Mouse (Mus musculus) hindbrain, embryonic 11.5 days (tissue): Measurements from ENCODE around the gene Rcor2. TPM values are rescaled to one million over a fixed set of nuclear protein-coding genes. Genes with fewer than 3 reads are reported as not detected.

Experiments
- ATAC-seq: fragments of 200-750 bp; cut with Nextera tagmentation; 2 replicates; pipeline ENCODE4 v1.8.0; 2017; ENCODE audit warnings: mild to moderate bottlenecking, moderate TSS enrichment, moderate library complexity; ENCODE audit not compliant: low FRiP score
- DNase-seq: peaks from one replicate; pipeline ENCODE4 v3.0.0-alpha.2; 2015; ENCODE audit warnings: low spot score
- H3K27ac ChIP-seq: fragments of 300-500 bp; sonication (generic); 2 replicates; pipeline ENCODE4 v1.5.1; 2014; ENCODE audit warnings: mild to moderate bottlenecking, low read depth, low read length
- H3K27me3 ChIP-seq: fragments of 300-500 bp; sonication (generic); 2 replicates; pipeline ENCODE4 v1.6.1; 2014; ENCODE audit warnings: mild to moderate bottlenecking, low read length, moderate library complexity, mixed read lengths; ENCODE audit not compliant: control insufficient read depth, insufficient read depth
- H3K36me3 ChIP-seq: fragments of 300-500 bp; sonication (generic); 2 replicates; pipeline ENCODE4 v1.6.1; 2014; ENCODE audit warnings: mild to moderate bottlenecking, low read length, moderate library complexity, mixed read lengths; ENCODE audit not compliant: control insufficient read depth, insufficient read depth
- H3K4me1 ChIP-seq: fragments of 300-500 bp; sonication (generic); replicated peaks from 2 replicates; pipeline ENCODE4 v1.6.1; 2014; ENCODE audit warnings: low read length, mixed read lengths; ENCODE audit not compliant: control insufficient read depth, insufficient read depth
- H3K4me2 ChIP-seq: fragments of 300-500 bp; sonication (generic); replicated peaks from 2 replicates; pipeline ENCODE4 v1.6.1; 2014; ENCODE audit warnings: mild to moderate bottlenecking, low read depth, low read length
- H3K4me3 ChIP-seq: fragments of 300-500 bp; sonication (generic); 2 replicates; pipeline ENCODE4 v1.5.1; 2014; ENCODE audit warnings: low read depth, low read length
- H3K9ac ChIP-seq: fragments of 300-500 bp; sonication (generic); 2 replicates; pipeline ENCODE4 v1.6.1; 2014; ENCODE audit warnings: low read depth, low read length
- H3K9me3 ChIP-seq: fragments of 300-500 bp; sonication (generic); 2 replicates; pipeline ENCODE4 v1.6.1; 2016; ENCODE audit warnings: low read length; ENCODE audit not compliant: control insufficient read depth
- WGBS: fragments of 180-500 bp; shearing (Covaris S2); extraction: QIAGEN DNeasy Blood & Tissue Kit; methylation state at CpG from one replicate; pipeline ENCODE4 v1.1.7; 2014; 5-methylcytosine and 5-hydroxymethylcytosine counted together
- polyA plus RNA-seq: library from polyadenylated mRNA; unstranded; fragments of >200 nt; fragmentation: Nextera tagmentation; extraction: Ambion mirVana; gene quantifications from 2 replicates; pipeline ENCODE4 v1.2.1, GENCODE M21; 2014

Rcor2 gene
- polyA plus RNA-seq, 1 experiment from 2014 or later, result 28.1 TPM

- Histone ChIP-seq H3K9ac (no peak overlapping the region), H3K27me3 (no peaks in the 10 kb centered on the region), H3K4me1 (peaks cover 5% of the 10 kb centered on the region; the same call in 1 of the 2 replicates), H3K36me3 (no peaks in the 10 kb centered on the region), H3K4me3 (no peak overlapping the region), H3K9me3 (no peaks in the 10 kb centered on the region), H3K27ac (no peak overlapping the region), H3K4me2 (no peak overlapping the region)
- no peak for ATAC-seq
- DNase-seq, result no peak
- WGBS, result 88% methylated on average over 2 of the region's 2 CpGs
Observed at GRCm38 (mm10) chr19:7304801-7305200, 37.7 kb downstream of the Rcor2 start.

DNA sequence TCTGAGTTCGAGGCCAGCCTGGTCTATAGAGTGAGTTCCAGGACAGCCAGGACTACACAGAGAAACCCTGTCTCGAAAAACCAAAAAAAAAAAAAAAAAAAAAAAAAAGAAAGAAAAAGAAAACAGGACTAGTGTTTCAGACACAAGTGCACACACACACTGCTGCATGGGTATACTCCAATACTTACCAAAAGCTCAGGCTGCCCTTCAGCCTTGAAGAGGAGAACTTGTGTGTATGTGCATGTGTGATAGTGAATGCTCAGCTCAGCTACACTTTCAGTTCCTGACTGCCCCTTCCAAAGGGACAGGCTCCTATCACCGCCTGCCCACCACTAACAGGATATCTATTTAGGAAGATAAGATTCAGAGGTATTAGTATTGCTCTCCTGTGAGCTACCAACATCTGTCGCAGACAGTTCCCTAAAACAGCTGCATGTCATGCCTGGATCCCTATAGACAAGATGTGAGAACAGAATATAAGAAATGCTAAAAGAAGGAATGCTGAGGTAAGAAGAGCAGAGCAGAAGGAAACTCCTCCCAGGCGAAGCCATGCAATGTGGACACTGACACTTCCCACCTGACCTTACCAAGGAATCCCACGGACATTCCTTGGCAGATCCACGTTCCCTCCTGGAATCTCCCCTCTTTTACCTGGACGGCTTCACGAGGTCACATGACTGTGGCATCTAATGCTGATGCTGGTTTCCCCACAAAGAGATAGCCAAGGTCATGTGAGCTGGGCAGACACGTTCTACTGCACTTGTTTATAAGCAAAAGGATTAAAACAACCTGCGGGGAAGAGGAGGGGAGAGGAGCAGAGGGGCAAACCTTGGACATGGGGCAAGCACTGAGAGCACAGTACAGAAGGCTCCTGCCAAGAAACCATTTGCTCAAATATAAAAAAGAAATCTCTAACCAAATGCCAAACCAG is 38.5 kb downstream of the Rcor2 start:
- ATAC-seq, result no peak
- WGBS, result 87% methylated on average over 10 of the region's 11 CpGs
- no peak overlapping the region for H3K4me2 ChIP-seq

GRCm38 (mm10) chr19:7306968-7307367 is 39.8 kb downstream of the Rcor2 start:
- Histone ChIP-seq H3K4me2 (no peak overlapping the region), H3K9ac (no peak overlapping the region), H3K4me3 (no peak overlapping the region), H3K9me3 (no peaks in the 10 kb centered on the region), H3K27ac (no peak overlapping the region), H3K36me3 (no peaks in the 10 kb centered on the region), H3K27me3 (no peaks in the 10 kb centered on the region), H3K4me1 (peaks cover 11% of the 10 kb centered on the region)
- 65% methylated on average over 3 of the region's 3 CpGs for WGBS
- ATAC-seq, result no peak
- DNase-seq, result no peak

More for the DNA sequence above, 38.5 kb downstream of the Rcor2 start:
- no peak overlapping the region for H3K27ac ChIP-seq
- H3K4me3 ChIP-seq, result no peak overlapping the region
- H3K9ac ChIP-seq, result no peak overlapping the region
- peaks cover 6% of the 10 kb centered on the region for H3K4me1 ChIP-seq
- no peak for DNase-seq
- H3K9me3 ChIP-seq, result no peaks in the 10 kb centered on the region
- no peaks in the 10 kb centered on the region for H3K27me3 ChIP-seq
- no peaks in the 10 kb centered on the region for H3K36me3 ChIP-seq

DNA sequence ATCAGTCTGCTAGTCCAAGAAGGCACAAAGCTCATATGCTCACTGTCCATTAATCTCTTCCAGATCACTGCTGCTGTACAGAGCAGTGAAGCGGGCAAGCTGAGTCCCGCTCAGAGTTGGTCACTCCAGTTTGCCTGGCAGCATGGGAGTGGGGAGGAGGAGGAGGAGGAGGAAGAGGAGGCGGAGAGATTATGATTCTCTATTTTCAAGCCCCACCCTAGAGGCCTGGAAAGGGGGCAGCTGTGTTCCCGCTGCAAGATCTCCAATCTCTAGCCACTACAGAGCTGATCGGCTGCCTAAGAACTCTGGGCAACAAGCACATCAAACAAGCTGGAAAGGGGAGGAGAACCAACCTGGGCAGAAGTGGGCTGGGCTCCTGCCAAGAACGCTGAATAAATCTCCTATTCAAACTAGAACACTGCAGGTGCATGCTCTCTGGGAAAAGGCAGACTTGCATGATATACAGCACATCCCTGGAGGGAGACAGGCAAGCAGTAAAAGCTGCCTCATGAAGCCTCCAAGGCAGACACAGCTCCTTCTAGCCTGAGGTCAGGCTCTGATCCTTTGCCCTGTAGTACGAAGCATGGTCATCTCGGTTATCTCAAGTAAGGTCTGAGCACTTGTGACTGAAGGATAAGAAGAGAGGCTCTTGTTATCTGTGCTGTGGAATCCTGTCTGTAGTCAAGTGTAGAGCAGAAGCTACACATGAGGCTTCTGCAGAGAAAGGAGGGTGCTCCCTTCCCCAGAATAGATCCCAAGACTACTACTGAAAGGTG is 41.1 kb downstream of the Rcor2 start:
- no peak for ATAC-seq
- Histone ChIP-seq H3K36me3 (no peaks in the 10 kb centered on the region), H3K27ac (no peak overlapping the region), H3K4me2 (no peak overlapping the region), H3K27me3 (no peaks in the 10 kb centered on the region), H3K9ac (no peak overlapping the region), H3K4me1 (peaks cover 11% of the 10 kb centered on the region), H3K9me3 (no peaks in the 10 kb centered on the region), H3K4me3 (no peak overlapping the region)
- peak; percentile 18 for DNase-seq
- 55% methylated on average over 8 of the region's 8 CpGs for WGBS

- H3K36me3 ChIP-seq, result no peaks in the 10 kb centered on the region
- no peak for DNase-seq
- ATAC-seq, result no peak
- H3K9me3 ChIP-seq, result no peaks in the 10 kb centered on the region
- H3K9ac ChIP-seq, result no peak overlapping the region
- peaks cover 11% of the 10 kb centered on the region for H3K4me1 ChIP-seq
- WGBS, result 73% methylated on average over 2 of the region's 2 CpGs
- H3K27ac ChIP-seq, result no peak overlapping the region; the same call in 1 of the 2 replicates
- H3K4me3 ChIP-seq, result no peak overlapping the region
- no peaks in the 10 kb centered on the region for H3K27me3 ChIP-seq
- H3K4me2 ChIP-seq, result no peak overlapping the region
Observed at GRCm38 (mm10) chr19:7309738-7310330, 42.7 kb downstream of the Rcor2 start.

GRCm38 (mm10) chr19:7310704-7311103 is 43.6 kb downstream of the Rcor2 start:
- Histone ChIP-seq H3K36me3 (no peaks in the 10 kb centered on the region), H3K27me3 (no peaks in the 10 kb centered on the region), H3K4me2 (no peak overlapping the region), H3K4me1 (peaks cover 11% of the 10 kb centered on the region), H3K9ac (no peak overlapping the region), H3K27ac (no peak overlapping the region), H3K9me3 (no peaks in the 10 kb centered on the region), H3K4me3 (no peak overlapping the region)
- DNase-seq, result peak; percentile 41
- WGBS, result 27% methylated on average over 5 of the region's 5 CpGs
- ATAC-seq, result no peak

GRCm38 (mm10) chr19:7311306-7311705 is 44.2 kb downstream of the Rcor2 start:
- Histone ChIP-seq H3K9ac (no peak overlapping the region), H3K4me2 (no peak overlapping the region), H3K4me1 (peaks cover 11% of the 10 kb centered on the region), H3K9me3 (no peaks in the 10 kb centered on the region), H3K36me3 (no peaks in the 10 kb centered on the region), H3K27me3 (no peaks in the 10 kb centered on the region), H3K4me3 (no peak overlapping the region), H3K27ac (no peak overlapping the region)
- ATAC-seq, result no peak
- DNase-seq, result peak; percentile 5
- 52% methylated on average over 10 of the region's 10 CpGs for WGBS

DNA sequence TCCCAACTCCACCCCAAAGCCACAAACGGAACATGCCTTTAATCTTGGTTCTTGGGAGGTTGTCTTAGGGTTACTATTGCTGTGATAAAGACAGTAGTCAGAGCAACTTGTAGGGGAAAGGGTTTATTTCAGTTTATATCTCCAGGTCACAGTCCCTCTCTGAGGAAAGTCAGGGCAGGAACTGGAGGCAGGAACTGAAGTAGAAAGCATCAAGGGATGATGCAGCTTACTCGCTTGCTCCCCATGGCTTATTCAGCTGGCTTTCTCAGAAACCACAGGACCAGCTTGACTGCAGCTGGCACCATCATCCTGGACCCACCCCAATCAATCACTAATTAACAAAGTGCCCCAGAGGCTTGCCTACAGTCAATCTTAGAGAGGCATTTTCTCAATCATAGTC is 46.5 kb downstream of the Rcor2 start:
- peaks cover 6% of the 10 kb centered on the region for H3K4me1 ChIP-seq
- H3K4me3 ChIP-seq, result no peak overlapping the region
- no peaks in the 10 kb centered on the region for H3K27me3 ChIP-seq
- H3K9me3 ChIP-seq, result no peaks in the 10 kb centered on the region
- ATAC-seq, result no peak
- no peak overlapping the region for H3K9ac ChIP-seq
- no peaks in the 10 kb centered on the region for H3K36me3 ChIP-seq
- no peak for DNase-seq
- no peak overlapping the region for H3K27ac ChIP-seq
- H3K4me2 ChIP-seq, result no peak overlapping the region
- WGBS, result 91% methylated on average over 2 of the region's 2 CpGs
